Mouse (Mus musculus): ENCODE measurements at regions not wholly inside any gene's neighbourhood (a gene's known extent, or its start where the extent isn't known, plus 50 kb on each side); places are given as distances from the start of the nearest gene placed in this dataset.

- TF ChIP-seq UBTF (IDR thresholded peaks at IDR 0.05; ENCODE audit: low read depth, low read length), result no peak
- no peak for TF ChIP-seq EP300 (IDR thresholded peaks at IDR 0.05; ENCODE audit: low read length)
- no peak for TF ChIP-seq SIN3A (IDR thresholded peaks at IDR 0.05; ENCODE audit: low read length)
- TF ChIP-seq KAT2A (IDR thresholded peaks at IDR 0.05; ENCODE audit: insufficient replicate concordance, low read length), result no peak
Measured at GRCm38 (mm10) chr4:131461312-131461711, 376.8 kb downstream of the Ptpru start.

Measured in CH12.LX (cell line).